Mouse (Mus musculus) heart, adult 2 months (tissue): ENCODE results near the gene Eif4enif1. TPM values are rescaled to one million over a fixed set of nuclear protein-coding genes. Genes with fewer than 3 reads are reported as not detected.

ENCODE experiments used
- DNase-seq, 2 experiments: peaks; one replicate each; pipeline ENCODE4 v3.0.0; 2021
- H3K27ac ChIP-seq: fragments of 200-600 bp; 2 replicates; pipeline ENCODE4 v1.8.1; 2022
- H3K27me3 ChIP-seq: fragments of 200-500 bp; 2 replicates; pipeline ENCODE4 v1.6.1; 2012; ENCODE audit warnings: mild to moderate bottlenecking, low read length, inconsistent platforms, mixed read lengths; ENCODE audit not compliant: control insufficient read depth, insufficient read depth
- H3K36me3 ChIP-seq: fragments of 200-500 bp; 2 replicates; pipeline ENCODE4 v1.6.1; 2012; ENCODE audit warnings: low read length, inconsistent platforms; ENCODE audit not compliant: control insufficient read depth, insufficient read depth
- H3K4me1 ChIP-seq: fragments of 200-500 bp; 2 replicates; pipeline ENCODE4 v1.6.1; 2011; ENCODE audit warnings: low read length; ENCODE audit not compliant: control insufficient read depth, insufficient read depth
- H3K4me3 ChIP-seq: fragments of 200-600 bp; 2 replicates; pipeline ENCODE4 v1.8.1; 2022
- H3K79me2 ChIP-seq: fragments of 200-500 bp; replicated peaks from 2 replicates; pipeline ENCODE4 v1.6.1; 2012; ENCODE audit warnings: mild to moderate bottlenecking, inconsistent platforms, low read length, moderate library complexity, mixed read lengths; ENCODE audit not compliant: control insufficient read depth, insufficient read depth
- H3K9ac ChIP-seq: fragments of 200-500 bp; 2 replicates; pipeline ENCODE4 v1.6.1; 2012; ENCODE audit warnings: low read depth, mild to moderate bottlenecking, control low read depth, inconsistent platforms, low read length, mixed read lengths
- CTCF ChIP-seq: fragments of 200-600 bp; IDR thresholded peaks from 2 replicates; pipeline ENCODE4 v1.8.1; 2022; ENCODE audit warnings: antibody characterized with exemption, mild to moderate bottlenecking, moderate library complexity
- EP300 ChIP-seq: fragments of 200-500 bp; IDR thresholded peaks from 2 replicates; pipeline ENCODE4 v1.6.1; 2011; ENCODE audit warnings: low read depth, low read length, control low read depth; ENCODE audit not compliant: insufficient read depth
- POLR2A ChIP-seq: fragments of 200-500 bp; IDR thresholded peaks from 2 replicates; pipeline ENCODE4 v1.6.1; 2011; ENCODE audit warnings: mild to moderate bottlenecking, low read depth, low read length, control low read depth; ENCODE audit not compliant: insufficient read depth
- WGBS: fragments of 180-500 bp; shearing (Covaris S2); methylation state at CpG from one replicate; pipeline ENCODE4 v1.1.7; 2018; 5-methylcytosine and 5-hydroxymethylcytosine counted together
- intact Hi-C: fragments of 180-260 bp; cut with DNase I; formaldehyde crosslinking; loops from one replicate; pipeline ENCODE4 v1.15.1; 2025
- polyA plus RNA-seq: library from polyadenylated mRNA; depleted of rRNA; stranded (reverse); fragments of >200 nt; gene quantifications from 2 replicates; pipeline ENCODE4 v1.2.3, GENCODE M21; 2012
- total RNA-seq, 2 experiments: library from RNA; stranded (reverse); gene quantifications; 2 replicates each; pipeline ENCODE4 v1.2.3; 2021

Gene Eif4enif1
- total and polyA plus RNA-seq, 3 experiments, result 29.6 to 43.6 (median 36.4) TPM

DNA sequence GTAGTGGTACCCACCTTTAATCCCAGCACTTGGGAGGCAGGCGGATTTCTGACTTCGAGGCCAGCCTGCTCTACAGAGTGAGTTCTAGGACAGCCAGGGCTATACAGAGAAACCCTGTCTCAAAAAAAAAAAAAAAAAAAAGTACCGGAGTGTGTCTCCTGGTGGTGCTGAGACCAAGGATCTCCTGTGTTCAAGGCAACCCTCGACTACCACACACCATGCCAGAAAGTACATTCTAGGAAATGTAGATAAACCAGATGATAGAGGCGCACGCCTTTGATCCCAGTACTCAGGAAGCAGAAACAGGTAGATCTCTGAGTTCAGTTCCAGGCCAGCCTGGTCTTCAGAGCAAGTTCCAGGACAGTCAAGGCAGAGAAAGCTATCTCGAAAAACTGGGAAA is 64.9 kb downstream of the Eif4enif1 start:
- TF ChIP-seq CTCF (no peak), POLR2A (no peak), EP300 (no peak)
- 43% methylated on average over 7 of the region's 7 CpGs for WGBS
- intact Hi-C loops, result loop anchor here (5.0 kb wide), 1 partner anchor 65 kb away; the partner anchor contains the start of gene Eif4enif1
- Histone ChIP-seq H3K4me1 (peaks cover 4% of the 10 kb centered on the region), H3K4me3 (peak overlapping the region; percentile 89; the same call in 1 of the 2 replicates), H3K36me3 (peaks cover 8% of the 10 kb centered on the region; the same call in 1 of the 2 replicates), H3K9ac (no peak overlapping the region), H3K27me3 (no peaks in the 10 kb centered on the region), H3K27ac (peak overlapping the region; percentile 95; the same call in 1 of the 2 replicates), H3K79me2 (0 out of 2 replicates have a peak, but pooled peaks cover 3% of the 10 kb centered on the region)
- no peak for DNase-seq

DNA sequence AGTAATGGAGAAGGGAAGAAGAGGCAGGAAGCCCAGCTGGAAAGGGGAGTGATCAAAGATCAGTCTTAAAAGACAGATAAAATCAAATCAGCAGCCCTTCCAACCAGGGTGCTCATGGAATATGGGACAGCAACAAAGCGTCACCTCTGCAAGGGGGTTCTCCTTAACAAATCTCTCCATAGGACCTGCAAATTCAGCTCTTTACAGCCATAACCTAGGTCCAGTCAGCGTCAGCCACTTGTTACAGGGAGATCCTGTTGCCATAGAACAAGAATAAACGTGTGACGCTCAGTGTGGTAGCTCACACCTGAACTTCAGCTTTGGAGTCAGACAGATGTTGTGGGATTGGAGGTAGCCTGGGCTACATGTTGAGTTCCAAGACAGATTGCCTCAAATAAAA is 67.0 kb downstream of the Eif4enif1 start:
- H3K27ac ChIP-seq, result no peak overlapping the region
- no peak overlapping the region for H3K9ac ChIP-seq
- H3K4me3 ChIP-seq, result no peak overlapping the region
- no peak for TF ChIP-seq EP300
- no peak for TF ChIP-seq CTCF
- TF ChIP-seq POLR2A, result no peak
- H3K27me3 ChIP-seq, result no peaks in the 10 kb centered on the region
- peaks cover 4% of the 10 kb centered on the region for H3K4me1 ChIP-seq
- 44% methylated on average over 4 of the region's 4 CpGs for WGBS
- peaks cover 6% of the 10 kb centered on the region; the same call in 1 of the 2 replicates for H3K36me3 ChIP-seq
- H3K79me2 ChIP-seq, result 0 out of 2 replicates have a peak, but pooled peaks cover 2% of the 10 kb centered on the region
- no peak for DNase-seq
- intact Hi-C loops, result loop anchor here (5.0 kb wide), 1 partner anchor 67 kb away; the partner anchor contains the start of gene Eif4enif1

DNA sequence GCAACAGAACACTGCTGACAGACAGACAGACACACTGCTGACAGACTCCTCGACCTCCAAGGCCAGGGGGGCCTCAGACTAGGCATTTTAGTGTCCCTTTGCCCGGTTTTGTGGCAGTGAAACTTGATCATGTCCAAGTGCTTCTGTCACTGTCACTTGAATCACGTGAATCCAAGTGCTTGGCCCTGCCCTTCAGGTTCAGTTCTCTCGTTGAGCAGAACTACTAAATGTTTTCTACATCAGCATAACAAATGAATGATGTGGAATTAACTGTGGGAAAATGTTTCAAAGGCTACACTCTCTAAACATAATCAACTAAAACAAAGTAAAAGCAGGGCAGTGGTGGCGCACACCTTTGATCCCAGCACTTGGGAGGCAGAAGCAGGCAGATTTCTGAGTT is 76.2 kb downstream of the Eif4enif1 start:
- intact Hi-C loops, result no loop called here
- H3K79me2 ChIP-seq, result no peaks in the 10 kb centered on the region
- TF ChIP-seq POLR2A, result no peak
- TF ChIP-seq CTCF, result no peak
- TF ChIP-seq EP300, result no peak
- no peak overlapping the region for H3K4me3 ChIP-seq
- 56% methylated on average over 5 of the region's 5 CpGs for WGBS
- H3K36me3 ChIP-seq, result no peaks in the 10 kb centered on the region
- no peaks in the 10 kb centered on the region for H3K27me3 ChIP-seq
- H3K9ac ChIP-seq, result no peak overlapping the region
- no peaks in the 10 kb centered on the region for H3K4me1 ChIP-seq
- no peak for DNase-seq
- H3K27ac ChIP-seq, result no peak overlapping the region

DNA sequence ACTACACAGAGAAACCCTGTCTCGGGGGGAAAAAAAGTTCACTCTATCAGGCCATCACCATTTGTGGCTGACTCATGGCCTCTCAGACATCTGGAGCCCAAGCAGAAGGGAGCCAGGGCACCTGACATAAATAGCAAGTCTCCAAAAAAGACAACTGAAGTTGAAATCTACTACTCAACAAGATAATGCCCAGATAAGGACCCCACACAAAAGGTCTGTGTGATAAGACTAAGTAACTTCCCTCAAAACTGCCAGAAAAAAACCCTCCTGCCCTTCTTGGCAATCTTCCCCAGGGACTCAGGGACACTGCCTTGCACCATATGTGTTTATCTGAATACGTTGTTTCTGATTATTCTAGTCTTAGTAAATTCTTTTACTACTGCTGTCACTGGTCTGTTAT is 77.5 kb downstream of the Eif4enif1 start:
- TF ChIP-seq POLR2A, result no peak
- no peak for TF ChIP-seq EP300
- TF ChIP-seq CTCF, result no peak
- Histone ChIP-seq H3K9ac (no peak overlapping the region), H3K27ac (no peak overlapping the region), H3K4me3 (no peak overlapping the region), H3K79me2 (no peaks in the 10 kb centered on the region), H3K36me3 (no peaks in the 10 kb centered on the region), H3K27me3 (no peaks in the 10 kb centered on the region), H3K4me1 (no peaks in the 10 kb centered on the region)
- peak in 1 of 2 experiments; percentile 2 for DNase-seq
- intact Hi-C loops, result no loop called here
- 45% methylated on average over 2 of the region's 2 CpGs for WGBS

DNA sequence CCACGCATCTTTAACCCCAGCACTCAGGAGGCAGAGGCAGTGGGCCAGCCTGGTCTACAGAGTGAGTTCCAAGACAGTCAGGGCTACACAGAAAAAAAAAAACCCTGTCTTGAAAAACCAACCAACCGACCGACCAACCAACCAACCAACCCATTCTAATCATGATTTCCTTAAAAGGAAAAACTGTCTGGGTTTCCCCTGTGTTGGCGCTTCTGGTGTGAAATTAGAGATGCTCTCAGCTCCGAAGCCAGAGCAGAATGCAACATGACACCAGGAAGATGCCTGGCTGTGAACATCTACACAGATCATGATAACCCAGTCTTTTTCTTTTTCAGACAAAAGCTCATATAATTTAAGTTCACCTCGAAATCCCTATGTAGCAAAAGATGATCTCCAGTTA is 80.7 kb downstream of the Eif4enif1 start:
- no peaks in the 10 kb centered on the region for H3K27me3 ChIP-seq
- H3K36me3 ChIP-seq, result no peaks in the 10 kb centered on the region
- H3K79me2 ChIP-seq, result no peaks in the 10 kb centered on the region
- H3K9ac ChIP-seq, result no peak overlapping the region
- H3K4me1 ChIP-seq, result no peaks in the 10 kb centered on the region
- no peak for TF ChIP-seq POLR2A
- TF ChIP-seq CTCF, result no peak
- no peak for TF ChIP-seq EP300
- intact Hi-C loops, result no loop called here
- no peak overlapping the region for H3K4me3 ChIP-seq
- peak in 1 of 2 experiments; percentile 1 for DNase-seq
- H3K27ac ChIP-seq, result no peak overlapping the region
- WGBS, result 84% methylated on average over 6 of the region's 6 CpGs

DNA sequence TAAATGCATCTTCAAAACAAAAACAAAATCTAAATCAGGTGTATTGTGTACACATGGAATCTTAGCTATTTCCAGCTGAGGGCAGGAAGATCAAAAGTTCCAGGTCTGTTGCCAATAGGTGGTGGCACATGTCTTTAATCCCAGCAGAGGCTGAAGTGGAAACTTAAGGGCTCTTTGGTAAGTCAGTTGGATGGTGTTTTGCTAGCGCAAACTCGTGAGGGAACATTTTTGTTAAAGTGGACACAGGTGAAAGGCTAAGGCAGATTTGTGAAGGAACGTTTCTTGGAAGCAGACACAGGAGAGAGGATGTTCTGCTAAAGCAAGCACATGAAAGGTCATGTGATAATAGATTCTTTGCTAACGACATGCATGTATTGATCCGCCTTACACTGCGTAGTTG is 81.5 kb downstream of the Eif4enif1 start:
- WGBS, result 90% methylated on average over 6 of the region's 6 CpGs
- no peak overlapping the region for H3K4me3 ChIP-seq
- no peak overlapping the region for H3K27ac ChIP-seq
- no peak for DNase-seq
- H3K9ac ChIP-seq, result no peak overlapping the region
- no peaks in the 10 kb centered on the region for H3K27me3 ChIP-seq
- TF ChIP-seq EP300, result no peak
- TF ChIP-seq CTCF, result no peak
- TF ChIP-seq POLR2A, result no peak
- intact Hi-C loops, result no loop called here
- no peaks in the 10 kb centered on the region for H3K36me3 ChIP-seq
- H3K79me2 ChIP-seq, result no peaks in the 10 kb centered on the region
- no peaks in the 10 kb centered on the region; the same call in 1 of the 2 replicates for H3K4me1 ChIP-seq
